Mouse (Mus musculus): ENCODE results near the gene Pip4k2a.
A peak's percentile ranks its signal among the peaks of the same experiment; 100 is the strongest.

Gene Pip4k2a

GRCm38 (mm10) chr2:18955022-18955421 lies 42.9 kb downstream of the Pip4k2a start:
- no peak for DNase-seq

- DNase-seq = no peak
Observed at GRCm38 (mm10) chr2:18954422-18954821, 43.5 kb downstream of the Pip4k2a start.

- DNase-seq = no peak
Observed at GRCm38 (mm10) chr2:18952102-18952673, 45.7 kb downstream of the Pip4k2a start.

- DNase-seq = no peak
Observed at GRCm38 (mm10) chr2:18950758-18951157, 47.2 kb downstream of the Pip4k2a start.

- no peak for DNase-seq
Observed at GRCm38 (mm10) chr2:18948741-18949140, 49.2 kb downstream of the Pip4k2a start.

GRCm38 (mm10) chr2:18947669-18948459 lies 50.1 kb downstream of the Pip4k2a start:
- DNase-seq = peak; percentile 34 to 37

- no peak for DNase-seq
Observed at GRCm38 (mm10) chr2:18945438-18945837, 52.5 kb downstream of the Pip4k2a start.

- DNase-seq = no peak
Observed at GRCm38 (mm10) chr2:18943930-18944329, 54.0 kb downstream of the Pip4k2a start.

- no peak for DNase-seq
Observed at GRCm38 (mm10) chr2:18943366-18943765, 54.6 kb downstream of the Pip4k2a start.

- DNase-seq = no peak
Observed at GRCm38 (mm10) chr2:18940693-18941270, 57.1 kb downstream of the Pip4k2a start.

GRCm38 (mm10) chr2:18938923-18939329 lies 59.0 kb downstream of the Pip4k2a start:
- DNase-seq = no peak

GRCm38 (mm10) chr2:18938232-18938631 lies 59.7 kb downstream of the Pip4k2a start:
- no peak for DNase-seq

GRCm38 (mm10) chr2:18937611-18938010 lies 60.3 kb downstream of the Pip4k2a start:
- DNase-seq = no peak

GRCm38 (mm10) chr2:18936446-18936845 lies 61.5 kb downstream of the Pip4k2a start:
- DNase-seq = no peak

- DNase-seq = no peak
Observed at GRCm38 (mm10) chr2:18935581-18936027, 62.3 kb downstream of the Pip4k2a start.

- no peak for DNase-seq
Observed at GRCm38 (mm10) chr2:18934131-18934530, 63.8 kb downstream of the Pip4k2a start.

- DNase-seq = no peak
Observed at GRCm38 (mm10) chr2:18933418-18933817, 64.5 kb downstream of the Pip4k2a start.

GRCm38 (mm10) chr2:18930318-18931060 lies 67.4 kb downstream of the Pip4k2a start:
- no peak for DNase-seq

GRCm38 (mm10) chr2:18928597-18929257 lies 69.2 kb downstream of the Pip4k2a start:
- DNase-seq = no peak

- DNase-seq = peak in 1 of 2 experiments; percentile 30
Observed at GRCm38 (mm10) chr2:18928196-18928595, 69.7 kb downstream of the Pip4k2a start.

GRCm38 (mm10) chr2:18923806-18924595 lies 73.9 kb downstream of the Pip4k2a start:
- DNase-seq = no peak
